Mouse (Mus musculus) left cerebral cortex, postnatal 25 days (tissue): ENCODE results near the gene Racgap1. TPM values are rescaled to one million over a fixed set of nuclear protein-coding genes. Genes with fewer than 3 reads are reported as not detected.

ENCODE experiments used
- DNase-seq, 2 experiments: peaks; one replicate each; pipeline ENCODE4 v3.0.0; 2022; ENCODE audit warnings: low spot score in 2 of 2, mixed read lengths in 1 of 2
- intact Hi-C: fragments of 180-260 bp; cut with DNase I; formaldehyde crosslinking; loops from one replicate; pipeline ENCODE4 v1.15.1; 2025
- total RNA-seq, 2 experiments: library from RNA; stranded (reverse); gene quantifications; 2 replicates each; pipeline ENCODE4 v1.2.3; 2021

Gene Racgap1
- total RNA-seq, 2 experiments from 2014 or later: 6.8 to 9.2 TPM

DNA sequence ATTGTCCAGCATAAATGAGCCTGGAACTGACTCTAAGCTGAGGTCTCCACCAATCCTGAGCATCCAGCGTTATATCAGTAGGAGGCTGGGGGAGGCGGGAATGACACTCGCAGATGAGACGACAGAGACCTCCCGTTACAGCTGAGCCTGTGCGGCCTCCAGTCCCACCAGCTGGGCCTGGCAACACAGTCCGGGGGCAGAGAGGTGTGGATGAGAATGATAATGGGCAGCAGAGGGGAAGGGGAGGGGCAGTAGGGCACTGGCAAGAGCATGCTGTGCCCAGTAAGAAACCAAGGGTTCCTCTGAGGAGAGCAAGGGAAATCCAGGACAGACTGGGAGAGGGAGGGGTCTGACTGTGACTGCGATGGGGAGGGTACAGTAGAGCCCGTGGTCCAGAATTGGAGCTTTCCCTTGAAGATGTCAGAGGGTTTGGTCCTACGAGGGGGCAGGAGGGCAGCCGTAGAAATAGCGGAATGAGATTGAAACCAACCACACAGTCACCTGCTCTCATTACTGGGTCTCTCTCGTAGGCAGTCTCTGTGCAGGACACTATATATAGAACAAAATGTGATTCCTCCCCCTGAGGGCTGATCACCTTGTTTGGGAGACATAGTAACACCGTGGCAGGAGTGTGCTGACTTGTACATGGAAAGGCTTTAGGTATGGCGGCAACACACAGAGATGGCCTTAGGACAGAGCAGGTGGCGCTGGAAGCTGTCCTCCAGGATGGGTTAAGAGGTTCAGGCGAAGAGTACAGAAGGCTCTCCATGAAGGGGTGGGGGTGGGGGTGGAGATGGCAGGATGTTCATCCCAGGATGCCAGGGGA lies 52.0 kb downstream of the Racgap1 start:
- intact Hi-C loops: loop anchor here (5.0 kb wide), 2 partner anchors 173 to 308 kb away; partner anchors contain the start of gene Cers5
- DNase-seq: no peak

GRCm38 (mm10) chr15:99597596-99597995 lies 53.9 kb downstream of the Racgap1 start:
- intact Hi-C loops: loop anchor here (5.0 kb wide), 2 partner anchors 175 to 310 kb away; partner anchors contain the start of gene Cers5
- no peak for DNase-seq

DNA sequence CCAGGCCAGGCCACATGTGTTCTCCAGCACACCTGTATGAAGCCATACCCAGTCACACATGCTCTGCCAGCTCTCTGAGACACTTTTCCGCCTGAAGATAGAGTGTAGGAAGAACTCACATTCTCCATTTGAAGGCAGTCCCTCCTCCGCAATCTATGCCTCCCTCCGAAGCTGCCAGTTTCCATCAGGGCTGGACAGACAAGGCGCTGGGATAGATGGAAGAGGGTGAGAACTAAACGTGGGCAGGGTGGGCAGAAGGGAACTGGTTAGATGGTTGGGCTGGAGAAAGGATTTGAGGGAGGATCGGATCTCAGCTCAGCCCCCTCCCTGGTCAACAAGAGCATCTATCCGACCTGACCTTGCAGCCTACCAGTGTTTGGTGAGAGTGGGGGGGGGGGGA lies 54.6 kb downstream of the Racgap1 start:
- intact Hi-C loops: loop anchor here (1.0 to 5.0 kb wide), 4 partner anchors 72 to 310 kb away; partner anchors contain the start of gene Cers5

GRCm38 (mm10) chr15:99596056-99596687 lies 55.3 kb downstream of the Racgap1 start:
- intact Hi-C loops: loop anchor here (1.0 to 5.0 kb wide), 4 partner anchors 73 to 311 kb away; partner anchors contain the start of gene Cers5
- DNase-seq: peak; percentile 87 to 93

More for the DNA sequence above, 54.6 kb downstream of the Racgap1 start:
- no peak for DNase-seq

- no peak for DNase-seq
- intact Hi-C loops: loop anchor here (2.0 to 5.0 kb wide), 3 partner anchors 98 to 312 kb away; partner anchors contain the start of gene Cers5
Measured at GRCm38 (mm10) chr15:99594951-99595350, 56.5 kb downstream of the Racgap1 start.

GRCm38 (mm10) chr15:99592877-99593276 lies 58.6 kb downstream of the Racgap1 start:
- no peak for DNase-seq
- intact Hi-C loops: no loop called here

GRCm38 (mm10) chr15:99592177-99592576 lies 59.3 kb downstream of the Racgap1 start:
- no peak for DNase-seq
- intact Hi-C loops: no loop called here

- DNase-seq: no peak
- intact Hi-C loops: no loop called here
Measured at GRCm38 (mm10) chr15:99590429-99591084, 60.9 kb downstream of the Racgap1 start, which contains the start of gene Aqp5. Aqp5 (plus strand) TSS chr15:99590782.

DNA sequence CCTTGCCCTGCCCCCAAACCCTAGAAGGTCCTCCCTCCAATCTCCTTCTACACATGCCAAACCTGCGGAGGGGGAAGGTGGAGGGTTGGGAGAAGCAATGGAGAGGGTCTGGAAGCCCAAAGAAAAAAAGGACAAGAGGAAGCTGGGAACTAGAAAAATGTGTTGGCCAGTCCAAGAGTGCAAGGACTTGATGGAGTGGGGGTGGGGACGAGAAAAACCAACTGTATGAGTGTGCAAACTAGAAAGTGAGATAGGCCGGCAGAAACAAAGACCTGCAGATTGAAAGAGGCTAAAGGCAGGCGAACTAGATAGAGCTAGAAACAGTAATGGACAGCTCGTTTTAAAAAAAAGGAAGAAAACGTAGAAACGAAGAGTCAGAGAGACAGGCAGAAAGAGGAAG lies 61.8 kb downstream of the Racgap1 start:
- intact Hi-C loops: no loop called here
- DNase-seq: no peak

DNA sequence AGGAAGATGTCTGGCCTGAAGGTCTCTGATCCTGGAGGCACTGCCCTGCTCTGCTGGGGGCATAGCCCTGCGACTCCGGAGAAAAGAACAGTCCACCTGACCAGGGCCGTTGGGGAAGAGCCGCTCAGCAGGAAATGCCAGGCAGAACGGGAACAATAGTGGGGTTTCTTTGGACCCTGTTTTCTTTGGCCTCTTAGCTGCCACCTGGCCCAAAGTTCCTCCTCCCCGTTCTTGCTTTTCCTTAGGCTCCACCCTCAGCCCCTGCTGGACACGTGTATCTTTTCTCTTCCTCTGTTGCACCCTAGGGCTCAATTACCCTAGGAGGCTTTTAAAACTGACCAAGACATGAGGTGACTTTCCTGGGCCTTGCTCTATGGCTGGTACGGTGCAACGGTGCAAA lies 62.2 kb downstream of the Racgap1 start:
- intact Hi-C loops: no loop called here
- no peak for DNase-seq

DNA sequence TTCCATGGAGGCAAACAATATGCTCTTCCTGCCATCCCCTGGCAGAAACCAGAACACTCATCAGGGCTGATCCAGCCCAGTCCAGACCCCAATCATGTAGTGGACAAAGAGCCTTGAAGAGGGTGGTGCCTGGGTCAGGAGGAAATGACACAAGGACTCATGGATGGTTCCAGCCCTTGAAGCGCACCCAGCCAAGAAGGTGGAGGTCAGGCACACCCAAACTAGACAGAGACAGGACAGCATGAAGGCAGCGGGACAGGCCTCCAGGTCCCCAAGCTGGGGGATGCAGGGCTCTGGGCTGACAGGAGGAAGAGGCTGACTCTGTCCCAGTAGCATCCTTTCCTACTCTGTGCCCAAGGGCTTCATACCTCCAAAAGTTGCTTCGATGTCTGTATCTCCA lies 64.9 kb downstream of the Racgap1 start:
- DNase-seq: no peak
- intact Hi-C loops: no loop called here

- intact Hi-C loops: no loop called here
- DNase-seq: no peak
Measured at GRCm38 (mm10) chr15:99585741-99586140, 65.7 kb downstream of the Racgap1 start.

DNA sequence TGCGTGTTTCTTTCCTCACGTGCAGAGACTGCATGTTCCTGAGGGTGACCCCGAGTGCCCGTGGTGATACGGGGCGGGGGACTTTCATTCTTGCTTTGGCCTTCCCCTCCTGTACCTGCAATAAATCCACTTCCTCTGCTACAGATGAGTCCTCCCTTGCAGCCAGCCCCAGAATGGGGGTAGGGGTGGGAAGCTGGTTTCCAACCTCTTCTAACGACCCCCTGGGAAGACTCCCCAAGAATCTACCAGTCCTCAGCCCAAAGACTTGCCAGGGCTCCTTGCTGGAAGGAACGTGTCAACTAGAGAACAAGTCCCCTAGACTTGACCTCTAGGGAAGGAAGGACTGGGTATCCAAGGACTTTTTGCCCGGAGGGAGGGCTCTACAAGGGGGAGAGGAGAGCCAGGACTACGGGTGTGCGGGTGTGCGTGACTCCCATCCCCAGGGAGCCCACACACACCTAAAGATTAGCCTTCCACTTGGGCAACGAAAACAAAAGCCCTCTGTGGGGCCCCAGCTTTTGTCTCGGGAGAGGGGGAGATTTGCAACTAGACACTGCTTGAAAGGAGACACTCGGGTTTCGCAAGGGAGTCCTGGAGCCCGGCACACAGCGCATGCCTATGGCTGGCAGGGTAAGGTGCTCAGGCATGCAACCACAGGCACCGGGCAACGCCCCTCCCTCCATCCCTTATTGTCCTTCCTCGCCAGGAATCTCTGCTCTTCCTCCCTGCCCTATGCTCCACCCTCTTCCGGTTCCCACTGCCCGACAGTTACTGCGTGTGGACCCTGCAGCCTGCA lies 66.9 kb downstream of the Racgap1 start:
- no peak for DNase-seq
- intact Hi-C loops: loop anchor here (5.0 kb wide), 1 partner anchor 87 kb away; no protein-coding TSS in a partner anchor

DNA sequence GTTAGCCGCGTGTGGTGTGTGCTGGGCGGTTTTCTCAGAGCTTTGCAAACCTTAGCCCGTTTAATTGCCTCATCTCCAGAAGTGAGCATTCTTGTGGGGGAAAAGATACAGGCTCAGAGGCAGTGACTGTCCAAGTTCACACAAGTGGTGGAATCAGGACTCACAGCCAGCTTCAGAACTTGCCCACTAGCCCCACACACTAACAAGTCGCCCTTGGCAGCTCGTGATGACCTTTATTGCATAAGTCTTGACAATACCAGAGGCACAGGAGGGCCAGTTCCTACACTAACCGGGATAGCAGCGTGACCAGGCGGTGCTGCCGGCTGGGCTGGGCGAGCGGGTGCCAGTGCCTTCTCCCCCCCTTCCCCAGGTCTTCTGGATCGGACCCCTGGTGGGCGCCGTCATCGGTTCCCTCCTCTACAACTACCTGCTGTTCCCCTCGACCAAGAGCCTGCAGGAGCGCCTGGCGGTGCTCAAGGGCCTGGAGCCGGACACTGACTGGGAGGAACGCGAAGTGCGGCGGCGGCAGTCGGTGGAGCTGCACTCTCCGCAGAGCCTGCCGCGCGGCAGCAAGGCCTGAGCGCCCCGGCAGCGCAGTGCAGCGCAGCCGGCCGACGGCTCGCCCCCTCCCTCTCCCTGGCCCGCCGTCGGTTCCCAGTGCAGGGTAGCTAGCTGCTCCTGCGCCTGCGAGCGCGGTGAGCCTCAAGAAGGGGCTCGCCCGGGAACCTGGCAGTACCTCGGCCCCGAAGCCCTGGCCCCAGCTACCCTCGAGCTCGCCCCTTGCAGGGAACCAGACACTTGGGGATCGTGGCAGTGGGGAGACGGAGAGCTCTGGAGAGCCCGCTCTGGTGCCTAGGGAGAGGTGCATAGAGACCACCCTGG lies 67.8 kb downstream of the Racgap1 start:
- DNase-seq: peak in 1 of 2 experiments; percentile 29
- intact Hi-C loops: loop anchor here (5.0 kb wide), 1 partner anchor 86 kb away; no protein-coding TSS in a partner anchor

GRCm38 (mm10) chr15:99578802-99579485 lies 72.5 kb downstream of the Racgap1 start, which contains the start of gene Aqp2:
Aqp2 (plus strand) TSS chr15:99579055.
- intact Hi-C loops: no loop called here

More at GRCm38 (mm10) chr15:99578802-99579485, 72.5 kb downstream of the Racgap1 start, which contains the start of gene Aqp2:
- DNase-seq: no peak
